Mouse (Mus musculus): ENCODE results near the gene Gm20388. TPM values are rescaled to one million over a fixed set of nuclear protein-coding genes. Genes with fewer than 3 reads are reported as not detected.

The Gm20388 gene
- polyA plus RNA-seq, 1 experiment from 2014 or later: 7.4 TPM

DNA sequence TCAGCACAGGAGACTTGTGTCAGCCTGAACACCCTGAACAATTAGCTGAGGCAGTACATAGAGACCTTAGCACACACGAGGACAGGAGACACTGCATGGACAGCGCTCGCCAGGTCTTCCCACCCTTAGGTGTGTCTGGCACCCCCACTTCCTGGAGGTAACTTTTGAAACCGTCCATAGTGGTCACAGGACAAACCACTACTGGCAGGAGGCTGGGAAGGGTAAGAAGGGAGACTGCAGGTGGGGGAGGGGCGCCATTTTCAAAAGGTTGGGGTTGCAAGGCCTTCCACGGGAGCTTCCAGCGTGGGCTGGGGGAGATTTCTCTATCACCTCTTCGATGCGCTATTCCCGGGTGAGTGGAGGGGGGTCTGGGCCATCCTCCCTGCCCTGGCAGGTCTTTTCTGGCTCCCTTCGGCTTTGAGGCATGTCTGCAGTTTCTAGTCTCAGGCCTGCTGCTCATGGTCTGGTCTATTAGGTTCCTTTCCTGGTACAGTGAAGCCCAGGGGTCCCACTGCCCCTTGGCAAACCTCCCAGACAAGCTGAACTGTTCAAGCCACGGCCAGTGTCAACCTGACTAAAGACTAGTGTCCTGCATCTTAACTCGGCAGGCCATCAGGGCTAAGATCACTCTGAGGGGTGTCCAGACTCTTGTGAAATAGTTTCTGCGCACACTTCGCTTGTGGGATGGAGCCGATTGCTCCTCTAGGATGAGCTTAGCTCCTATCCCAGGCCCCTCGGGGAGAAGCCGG is 2521.2 kb downstream of the Gm20388 start:
- ATAC-seq (ENCODE audit: insufficient read depth, low FRiP score): peak; percentile 9; the same call in 1 of the 2 replicates
- WGBS: 23% methylated on average over 18 of the region's 18 CpGs
- no peaks in the 10 kb centered on the region; the same call in 1 of the 2 replicates for H3K9me3 ChIP-seq (replicated peaks; ENCODE audit: control insufficient read depth, low read length)
- H3K36me3 ChIP-seq (ENCODE audit: control insufficient read depth, insufficient read depth, low read length): 0 out of 2 replicates have a peak, but pooled peaks cover 4% of the 10 kb centered on the region
- peaks cover 13% of the 10 kb centered on the region for H3K4me1 ChIP-seq (ENCODE audit: control insufficient read depth, insufficient read depth, low read length)
- peak overlapping the region; percentile 83 for H3K4me2 ChIP-seq (ENCODE audit: low read depth, low read length)
- H3K27ac ChIP-seq (ENCODE audit: low read length): peak overlapping the region; percentile 86
- H3K4me3 ChIP-seq (replicated peaks; ENCODE audit: low read length): peak overlapping the region; percentile 65
- H3K27me3 ChIP-seq (ENCODE audit: control insufficient read depth, insufficient read depth, low read length): no peaks in the 10 kb centered on the region
- peak overlapping the region; percentile 86 for H3K9ac ChIP-seq (ENCODE audit: low read length)

DNA sequence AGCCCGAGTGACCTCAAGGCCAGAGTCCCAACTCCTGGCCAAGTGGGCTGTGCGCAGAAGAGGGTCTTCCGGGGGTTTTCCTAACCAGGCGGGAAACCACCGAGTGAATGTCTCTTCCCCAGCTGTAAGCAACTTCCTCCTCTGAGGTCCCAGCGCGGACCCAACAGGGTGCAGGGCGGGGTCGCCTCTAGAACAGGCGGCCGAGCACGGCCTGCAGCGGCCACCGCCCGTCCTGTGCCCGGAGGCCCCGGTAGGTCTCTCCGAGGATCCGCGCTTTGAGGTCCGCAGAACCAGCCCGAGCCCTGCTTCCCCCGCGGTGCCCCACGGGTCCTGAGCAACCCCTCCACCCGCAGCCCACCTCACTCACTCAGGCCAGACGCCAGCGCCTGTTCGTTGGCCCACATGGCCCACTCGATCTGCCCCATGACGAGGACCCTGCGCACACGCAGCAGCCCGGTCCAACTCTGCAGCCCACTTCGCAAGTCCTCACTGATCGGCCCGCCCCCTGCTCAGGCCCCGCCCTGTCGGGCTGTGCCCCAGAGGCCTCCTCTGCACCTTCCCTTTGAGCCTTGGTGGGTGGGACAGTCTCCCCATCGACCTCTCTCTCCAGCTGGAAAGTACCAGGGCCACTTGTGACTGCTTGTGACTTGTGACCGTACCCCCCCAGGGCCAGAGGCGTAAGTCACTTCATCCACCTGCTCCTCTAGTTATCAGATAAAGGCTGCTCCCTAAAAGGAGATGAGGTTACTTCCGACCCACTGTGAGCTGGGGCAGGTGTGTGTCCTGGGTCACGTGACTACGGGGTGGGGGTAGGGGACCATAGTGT is 2522.0 kb downstream of the Gm20388 start, which contains the start of gene Cyba:
Gene Cyba, minus strand, starts transcription at position 488 of the 826 bp plus-strand sequence.
- Histone ChIP-seq H3K27me3 (ENCODE audit: control insufficient read depth, insufficient read depth, low read length) (no peaks in the 10 kb centered on the region), H3K9me3 (replicated peaks; ENCODE audit: control insufficient read depth, low read length) (no peaks in the 10 kb centered on the region; the same call in 1 of the 2 replicates), H3K27ac (ENCODE audit: low read length) (peak within 1 kb of the TSS; percentile 86), H3K36me3 (ENCODE audit: control insufficient read depth, insufficient read depth, low read length) (0 out of 2 replicates have a peak, but pooled peaks cover 4% of the 10 kb centered on the region), H3K4me2 (ENCODE audit: low read depth, low read length) (peak within 1 kb of the TSS; percentile 83), H3K4me3 (replicated peaks; ENCODE audit: low read length) (peak within 1 kb of the TSS; percentile 65), H3K9ac (ENCODE audit: low read length) (peak within 1 kb of the TSS; percentile 86), H3K4me1 (ENCODE audit: control insufficient read depth, insufficient read depth, low read length) (peaks cover 13% of the 10 kb centered on the region)
- peak; percentile 88 for ATAC-seq (ENCODE audit: insufficient read depth, low FRiP score)
- 2% methylated on average over 45 of the region's 45 CpGs for WGBS

DNA sequence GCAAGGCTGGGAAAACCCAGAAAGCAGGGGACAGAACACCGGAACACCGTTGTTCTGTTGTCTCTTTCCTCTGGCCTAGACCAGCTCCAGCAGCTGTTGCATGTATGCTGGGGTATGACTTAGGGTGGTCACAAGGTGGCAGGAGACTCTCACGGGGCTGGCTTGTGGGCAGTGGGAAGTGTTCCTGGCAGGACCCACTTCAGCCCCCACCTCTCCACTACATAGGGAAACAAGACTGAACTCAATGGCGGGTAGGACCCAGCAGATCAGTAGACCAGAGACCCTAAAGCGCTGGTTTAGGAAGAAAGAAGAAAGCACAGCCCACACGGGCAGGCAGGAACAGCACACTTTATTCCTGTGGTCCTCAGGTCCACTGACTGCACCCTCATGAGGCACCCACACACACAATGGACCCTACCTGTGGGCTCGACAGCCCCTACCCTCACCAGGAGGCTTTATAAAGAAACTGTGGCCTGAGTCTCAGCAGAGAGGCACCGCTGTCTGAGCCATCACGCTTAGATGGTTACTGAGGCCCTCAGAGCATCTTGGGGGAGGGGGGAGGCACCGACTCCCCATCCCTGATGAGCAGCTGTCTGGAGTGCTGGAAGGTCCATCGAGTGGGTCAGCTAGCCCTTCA is 2522.7 kb downstream of the Gm20388 start:
- Histone ChIP-seq H3K36me3 (ENCODE audit: control insufficient read depth, insufficient read depth, low read length) (0 out of 2 replicates have a peak, but pooled peaks cover 4% of the 10 kb centered on the region), H3K4me2 (ENCODE audit: low read depth, low read length) (peak overlapping the region; percentile 83), H3K27me3 (ENCODE audit: control insufficient read depth, insufficient read depth, low read length) (no peaks in the 10 kb centered on the region), H3K9ac (ENCODE audit: low read length) (peak overlapping the region; percentile 86), H3K27ac (ENCODE audit: low read length) (peak overlapping the region; percentile 86; the same call in 1 of the 2 replicates), H3K9me3 (replicated peaks; ENCODE audit: control insufficient read depth, low read length) (no peaks in the 10 kb centered on the region; the same call in 1 of the 2 replicates), H3K4me1 (ENCODE audit: control insufficient read depth, insufficient read depth, low read length) (peaks cover 19% of the 10 kb centered on the region), H3K4me3 (replicated peaks; ENCODE audit: low read length) (peak overlapping the region; percentile 65)
- ATAC-seq (ENCODE audit: insufficient read depth, low FRiP score): 0 out of 2 replicates have a peak, but pooled peaks have one; percentile 0
- WGBS: 58% methylated on average over 11 of the region's 11 CpGs

DNA sequence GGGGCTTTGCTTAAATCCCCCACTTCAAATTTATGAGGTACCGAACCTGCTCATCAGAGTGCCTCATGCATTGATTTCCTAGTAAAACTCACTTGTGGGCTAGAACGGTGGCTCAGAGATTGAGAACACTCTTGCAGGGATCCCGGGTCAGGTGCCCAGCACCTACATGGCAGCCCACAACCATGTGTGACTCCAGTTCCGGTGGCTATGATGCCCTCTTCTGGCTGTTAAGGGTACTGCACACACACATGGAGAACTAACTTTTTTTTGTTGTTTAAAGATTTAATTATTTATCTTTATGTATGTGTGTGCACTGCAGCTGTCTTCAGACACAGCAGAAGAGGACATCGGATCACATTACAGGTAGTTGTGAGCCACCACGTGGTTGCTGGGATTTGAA is 2524.7 kb downstream of the Gm20388 start:
- ATAC-seq (ENCODE audit: insufficient read depth, low FRiP score): no peak

DNA sequence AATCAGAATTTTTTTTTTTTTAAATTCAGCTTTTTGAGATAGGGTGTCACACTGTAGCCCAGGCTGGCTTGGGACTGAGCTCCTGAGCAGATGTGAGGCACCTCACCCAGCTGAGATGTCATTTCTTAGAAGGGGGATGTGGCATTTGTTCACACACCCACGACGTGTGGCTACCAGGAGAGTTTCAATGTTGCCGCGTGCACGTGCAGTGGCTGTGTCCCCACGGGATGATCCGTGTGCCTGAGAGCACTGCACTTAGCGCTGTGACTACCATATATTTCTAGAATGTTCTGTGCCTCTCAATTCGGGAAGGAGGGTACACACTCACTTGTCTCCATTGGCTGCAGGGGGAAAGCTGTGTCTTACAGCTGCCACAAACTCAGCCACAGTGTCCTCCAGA is 2525.5 kb downstream of the Gm20388 start:
- Histone ChIP-seq H3K4me3 (replicated peaks; ENCODE audit: low read length) (no peak overlapping the region), H3K4me1 (ENCODE audit: control insufficient read depth, insufficient read depth, low read length) (peaks cover 22% of the 10 kb centered on the region), H3K36me3 (ENCODE audit: control insufficient read depth, insufficient read depth, low read length) (0 out of 2 replicates have a peak, but pooled peaks cover 8% of the 10 kb centered on the region), H3K9ac (ENCODE audit: low read length) (no peak overlapping the region), H3K27me3 (ENCODE audit: control insufficient read depth, insufficient read depth, low read length) (no peaks in the 10 kb centered on the region), H3K9me3 (replicated peaks; ENCODE audit: control insufficient read depth, low read length) (no peaks in the 10 kb centered on the region; the same call in 1 of the 2 replicates), H3K27ac (ENCODE audit: low read length) (no peak overlapping the region), H3K4me2 (ENCODE audit: low read depth, low read length) (no peak overlapping the region)
- 98% methylated on average over 9 of the region's 9 CpGs for WGBS
- ATAC-seq (ENCODE audit: insufficient read depth, low FRiP score): no peak

More for the DNA sequence above, 2524.7 kb downstream of the Gm20388 start:
- Histone ChIP-seq H3K4me3 (replicated peaks; ENCODE audit: low read length) (no peak overlapping the region), H3K9me3 (replicated peaks; ENCODE audit: control insufficient read depth, low read length) (no peaks in the 10 kb centered on the region; the same call in 1 of the 2 replicates), H3K36me3 (ENCODE audit: control insufficient read depth, insufficient read depth, low read length) (0 out of 2 replicates have a peak, but pooled peaks cover 8% of the 10 kb centered on the region), H3K27me3 (ENCODE audit: control insufficient read depth, insufficient read depth, low read length) (no peaks in the 10 kb centered on the region), H3K27ac (ENCODE audit: low read length) (no peak overlapping the region), H3K4me2 (ENCODE audit: low read depth, low read length) (no peak overlapping the region), H3K9ac (ENCODE audit: low read length) (no peak overlapping the region), H3K4me1 (ENCODE audit: control insufficient read depth, insufficient read depth, low read length) (peaks cover 22% of the 10 kb centered on the region)
- WGBS: 91% methylated on average over 6 of the region's 6 CpGs

DNA sequence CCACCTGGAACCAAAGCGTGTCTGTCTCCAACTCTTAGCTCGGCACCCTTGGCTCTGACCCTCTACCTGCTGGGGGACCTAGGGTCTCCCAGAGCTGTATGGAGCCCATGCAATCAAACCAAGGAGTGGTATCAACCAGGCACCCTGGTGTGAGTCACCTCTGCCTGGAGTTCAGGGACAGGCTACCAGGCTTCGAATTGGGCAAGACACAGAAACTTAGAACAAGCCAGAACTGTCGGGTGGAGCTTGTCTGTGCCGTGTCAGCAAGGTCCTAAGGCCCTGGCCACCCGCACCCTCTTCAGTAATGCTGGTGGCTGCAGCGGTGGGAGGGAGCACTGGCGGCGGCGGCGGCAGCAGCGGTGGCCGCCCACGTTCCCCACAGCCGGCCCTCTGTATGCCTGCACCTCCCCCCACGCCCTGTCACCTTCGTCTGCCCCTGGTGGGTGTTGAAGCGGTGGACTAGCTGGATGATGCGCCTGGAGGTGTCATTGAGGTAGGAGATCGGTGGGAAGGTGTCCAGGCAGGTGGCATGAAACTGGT is 2526.0 kb downstream of the Gm20388 start:
- no peak overlapping the region for H3K9ac ChIP-seq (ENCODE audit: low read length)
- 85% methylated on average over 20 of the region's 20 CpGs for WGBS
- H3K4me2 ChIP-seq (ENCODE audit: low read depth, low read length): no peak overlapping the region
- H3K27ac ChIP-seq (ENCODE audit: low read length): no peak overlapping the region
- H3K4me3 ChIP-seq (replicated peaks; ENCODE audit: low read length): no peak overlapping the region
- no peaks in the 10 kb centered on the region; the same call in 1 of the 2 replicates for H3K9me3 ChIP-seq (replicated peaks; ENCODE audit: control insufficient read depth, low read length)
- no peaks in the 10 kb centered on the region for H3K27me3 ChIP-seq (ENCODE audit: control insufficient read depth, insufficient read depth, low read length)
- H3K4me1 ChIP-seq (ENCODE audit: control insufficient read depth, insufficient read depth, low read length): peaks cover 19% of the 10 kb centered on the region
- no peak for ATAC-seq (ENCODE audit: insufficient read depth, low FRiP score)
- H3K36me3 ChIP-seq (ENCODE audit: control insufficient read depth, insufficient read depth, low read length): 0 out of 2 replicates have a peak, but pooled peaks cover 8% of the 10 kb centered on the region

DNA sequence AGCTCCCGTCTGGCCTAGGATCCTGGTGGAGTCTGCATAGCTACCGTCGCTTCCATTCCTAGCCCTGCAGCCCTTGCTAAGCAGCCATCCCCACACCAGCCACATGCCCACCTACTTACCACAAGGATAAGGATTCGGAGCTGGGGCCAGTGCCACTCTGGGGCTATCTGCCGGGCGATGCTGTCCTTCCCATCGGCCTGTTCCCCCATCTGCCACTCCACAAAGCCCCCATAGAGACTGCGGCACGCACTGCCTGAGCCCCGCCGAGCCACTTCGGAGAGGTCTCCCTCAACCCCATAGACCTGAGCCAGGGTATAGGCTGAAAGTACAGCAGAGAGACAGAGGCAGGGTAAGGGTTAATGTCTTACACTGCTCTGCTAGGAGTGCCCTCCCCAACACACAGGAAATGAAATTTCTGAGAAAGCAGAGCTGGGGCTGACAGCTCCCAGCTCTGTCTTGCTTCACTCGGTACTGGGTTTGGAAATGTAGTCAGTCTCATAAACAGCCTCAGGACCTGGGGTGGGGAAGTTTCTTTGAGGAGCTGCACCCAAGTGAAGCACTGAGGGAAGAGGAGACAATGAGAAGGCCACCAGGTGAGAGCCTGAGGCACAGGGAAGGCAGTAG is 2527.2 kb downstream of the Gm20388 start:
- Histone ChIP-seq H3K9me3 (replicated peaks; ENCODE audit: control insufficient read depth, low read length) (no peaks in the 10 kb centered on the region; the same call in 1 of the 2 replicates), H3K27me3 (ENCODE audit: control insufficient read depth, insufficient read depth, low read length) (no peaks in the 10 kb centered on the region), H3K36me3 (ENCODE audit: control insufficient read depth, insufficient read depth, low read length) (0 out of 2 replicates have a peak, but pooled peaks cover 8% of the 10 kb centered on the region), H3K4me1 (ENCODE audit: control insufficient read depth, insufficient read depth, low read length) (peaks cover 23% of the 10 kb centered on the region), H3K4me2 (ENCODE audit: low read depth, low read length) (peak overlapping the region; percentile 15; the same call in 1 of the 2 replicates), H3K4me3 (replicated peaks; ENCODE audit: low read length) (peak overlapping the region; percentile 8; the same call in 1 of the 2 replicates), H3K27ac (ENCODE audit: low read length) (peak overlapping the region; percentile 64), H3K9ac (ENCODE audit: low read length) (peak overlapping the region; percentile 60)
- no peak for ATAC-seq (ENCODE audit: insufficient read depth, low FRiP score)
- WGBS: 80% methylated on average over 13 of the region's 13 CpGs

DNA sequence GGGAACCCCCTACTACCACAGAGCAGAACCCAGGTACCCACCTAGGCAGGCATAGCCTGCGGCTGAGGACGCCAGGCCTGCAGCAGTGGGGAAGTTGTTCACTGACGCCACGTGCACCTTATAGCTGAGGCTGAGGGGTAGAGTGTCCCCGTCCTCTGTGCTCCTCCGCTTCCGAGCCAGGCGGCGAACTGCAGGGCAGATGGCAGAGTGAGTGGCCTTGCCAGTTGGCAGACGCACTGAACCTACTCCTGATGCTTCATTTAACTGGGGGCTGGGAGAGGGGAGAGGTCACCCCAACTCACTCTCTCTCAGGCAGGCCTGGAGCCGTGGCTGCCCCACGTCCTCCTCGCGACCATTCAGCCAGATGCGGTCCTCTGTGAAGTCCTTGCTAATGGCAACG is 2528.7 kb downstream of the Gm20388 start:
- Histone ChIP-seq H3K27ac (ENCODE audit: low read length) (no peak overlapping the region), H3K4me3 (replicated peaks; ENCODE audit: low read length) (no peak overlapping the region), H3K4me2 (ENCODE audit: low read depth, low read length) (no peak overlapping the region), H3K9ac (ENCODE audit: low read length) (no peak overlapping the region), H3K27me3 (ENCODE audit: control insufficient read depth, insufficient read depth, low read length) (no peaks in the 10 kb centered on the region), H3K9me3 (replicated peaks; ENCODE audit: control insufficient read depth, low read length) (no peaks in the 10 kb centered on the region; the same call in 1 of the 2 replicates), H3K36me3 (ENCODE audit: control insufficient read depth, insufficient read depth, low read length) (0 out of 2 replicates have a peak, but pooled peaks cover 8% of the 10 kb centered on the region), H3K4me1 (ENCODE audit: control insufficient read depth, insufficient read depth, low read length) (peaks cover 19% of the 10 kb centered on the region)
- no peak for ATAC-seq (ENCODE audit: insufficient read depth, low FRiP score)
- WGBS: 93% methylated on average over 16 of the region's 16 CpGs
